Mouse (Mus musculus) E14TG2a.4 (cell line): Measurements from ENCODE around the gene Cflar.

Experiments
- H3K27me3 ChIP-seq: 2 replicates; pipeline ENCODE4 v1.6.1; 2014; ENCODE audit warnings: low read length, control low read depth; ENCODE audit not compliant: insufficient read depth
- H3K36me3 ChIP-seq: 2 replicates; pipeline ENCODE4 v1.6.1; 2014; ENCODE audit warnings: low read length, control low read depth; ENCODE audit not compliant: insufficient read depth
- H3K4me1 ChIP-seq: replicated peaks from 2 replicates; pipeline ENCODE4 v1.6.1; 2014; ENCODE audit warnings: low read depth, low read length, control low read depth
- H3K4me3 ChIP-seq: replicated peaks from 2 replicates; pipeline ENCODE4 v1.5.1; 2014; ENCODE audit warnings: mild to moderate bottlenecking, low read length
- H3K9me3 ChIP-seq: 2 replicates; pipeline ENCODE4 v1.6.1; 2014; ENCODE audit warnings: low read length, control low read depth
- CTCF ChIP-seq: conservative IDR thresholded peaks from 2 replicates; pipeline ENCODE4 v1.5.1; 2014; ENCODE audit warnings: low read length
- POU5F1 ChIP-seq: IDR thresholded peaks from 2 replicates; pipeline ENCODE4 v1.6.1; 2014; ENCODE audit warnings: low read length, borderline replicate concordance

The Cflar gene

GRCm38 (mm10) chr1:58806651-58807050, 95.3 kb downstream of the Cflar start:
- H3K4me1 ChIP-seq: no peaks in the 10 kb centered on the region
- TF ChIP-seq POU5F1 (no peak), CTCF (no peak)
- H3K27me3 ChIP-seq: no peaks in the 10 kb centered on the region
- H3K36me3 ChIP-seq: no peaks in the 10 kb centered on the region
- peaks cover 57% of the 10 kb centered on the region for H3K9me3 ChIP-seq
- H3K4me3 ChIP-seq: no peak overlapping the region
